Mouse (Mus musculus) heart, postnatal 0 days (tissue): ENCODE data around the gene Gadd45gip1. TPM values are rescaled to one million over a fixed set of nuclear protein-coding genes. Genes with fewer than 3 reads are reported as not detected.

ENCODE experiments used
- ATAC-seq: fragments of 200-750 bp; cut with Nextera tagmentation; 2 replicates; pipeline ENCODE4 v1.8.0; 2017; ENCODE audit warnings: low read depth, moderate number of reproducible peaks, moderate library complexity; ENCODE audit not compliant: insufficient read depth
- DNase-seq: peaks from one replicate; pipeline ENCODE4 v3.0.0-alpha.2; 2016; ENCODE audit warnings: low spot score
- H3K27ac ChIP-seq: fragments of 300-500 bp; sonication (generic); 2 replicates; pipeline ENCODE4 v1.5.1; 2014; ENCODE audit warnings: low read depth, mild to moderate bottlenecking
- H3K27me3 ChIP-seq: fragments of 300-500 bp; sonication (generic); 2 replicates; pipeline ENCODE4 v1.6.1; 2014; ENCODE audit warnings: low read length, mixed read lengths; ENCODE audit not compliant: control insufficient read depth, insufficient read depth
- H3K36me3 ChIP-seq: fragments of 300-500 bp; sonication (generic); replicated peaks from 2 replicates; pipeline ENCODE4 v1.6.1; 2014; ENCODE audit warnings: low read length, mixed read lengths; ENCODE audit not compliant: control insufficient read depth, insufficient read depth
- H3K4me1 ChIP-seq: fragments of 300-500 bp; sonication (generic); 2 replicates; pipeline ENCODE4 v1.6.1; 2014; ENCODE audit warnings: antibody characterized with exemption; ENCODE audit not compliant: control insufficient read depth, insufficient read depth
- H3K4me2 ChIP-seq: fragments of 300-500 bp; sonication (generic); 2 replicates; pipeline ENCODE4 v1.6.1; 2014; ENCODE audit warnings: low read depth, mild to moderate bottlenecking, low read length, moderate library complexity
- H3K4me3 ChIP-seq: fragments of 300-500 bp; sonication (generic); 2 replicates; pipeline ENCODE4 v1.5.1; 2014; ENCODE audit warnings: low read depth, low read length
- H3K9ac ChIP-seq: fragments of 300-500 bp; sonication (generic); replicated peaks from 2 replicates; pipeline ENCODE4 v1.6.1; 2014; ENCODE audit warnings: low read depth, low read length, mixed read lengths
- H3K9me3 ChIP-seq: fragments of 300-500 bp; sonication (generic); replicated peaks from 2 replicates; pipeline ENCODE4 v1.6.1; 2016; ENCODE audit warnings: low read length; ENCODE audit not compliant: control insufficient read depth
- CTCF ChIP-seq: IDR thresholded peaks from 2 replicates; pipeline ENCODE4 v1.5.1; 2016; ENCODE audit warnings: antibody characterized with exemption, control low read depth, low read depth
- EP300 ChIP-seq: IDR thresholded peaks from 2 replicates; pipeline ENCODE4 v1.6.1; 2016; ENCODE audit warnings: antibody characterized with exemption, low read depth
- WGBS: fragments of 180-500 bp; shearing (Covaris S2); extraction: QIAGEN DNeasy Blood & Tissue Kit; methylation state at CpG from one replicate; pipeline ENCODE4 v1.1.7; 2014; 5-methylcytosine and 5-hydroxymethylcytosine counted together
- microRNA-seq: library from miRNA; unstranded; fragments of <30 nt; microRNA quantifications from one replicate; pipeline ENCODE4, GENCODE M21; 2016
- polyA plus RNA-seq: library from polyadenylated mRNA; unstranded; fragments of >200 nt; fragmentation: Nextera tagmentation; extraction: Ambion mirVana; gene quantifications from 2 replicates; pipeline ENCODE4 v1.2.1, GENCODE M21; 2015
- total RNA-seq: library from RNA; depleted of rRNA; stranded (reverse); fragments of >200 nt; gene quantifications from 2 replicates; pipeline ENCODE4 v1.2.3, GENCODE M21; 2014; ENCODE audit warnings: low replicate concordance; rRNA removed

Gadd45gip1 gene
- total and polyA plus RNA-seq, 2 experiments from 2014 or later, result 49.8 to 50.0 TPM

DNA sequence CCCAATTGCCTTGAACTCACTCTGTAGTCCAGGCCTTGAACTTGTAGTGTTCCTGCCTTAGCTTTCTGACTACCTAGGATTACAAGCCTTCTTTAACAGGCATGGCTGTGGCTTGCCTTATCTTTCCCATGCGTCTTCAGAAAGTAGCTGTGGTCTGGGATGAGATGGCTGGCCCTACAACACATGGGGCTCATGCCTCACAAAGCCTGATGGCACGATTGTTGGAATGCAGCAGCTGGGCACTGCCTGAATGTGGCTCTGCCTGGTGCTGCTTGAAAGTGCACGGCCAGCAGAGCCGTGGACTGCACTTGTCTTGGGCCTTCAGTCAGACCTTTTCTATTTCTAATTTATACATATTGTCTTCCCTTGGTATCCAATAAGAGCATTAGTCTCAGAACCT, 53.4 kb downstream of the Gadd45gip1 start:
- Histone ChIP-seq H3K9ac (no peak overlapping the region), H3K4me2 (no peak overlapping the region), H3K27me3 (no peaks in the 10 kb centered on the region), H3K9me3 (no peaks in the 10 kb centered on the region), H3K4me3 (no peak overlapping the region), H3K27ac (no peak overlapping the region), H3K36me3 (peaks cover 38% of the 10 kb centered on the region), H3K4me1 (no peaks in the 10 kb centered on the region)
- TF ChIP-seq CTCF (no peak), EP300 (no peak)
- 75% methylated on average over 4 of the region's 4 CpGs for WGBS
- ATAC-seq, result no peak
- DNase-seq, result no peak

Small RNA genes lying within 50 kb of the gene (microRNA-seq; reads per million reads assigned to microRNA genes)
- 1.8 reads per million, percentile 2 among the genes with 10 or more reads in this experiment for gene Mir7069

Other genes starting within 250 kb of the Gadd45gip1 start
- 17.0 and 23.2 TPM in 2 replicates for gene Ier2, start 168.7 kb upstream of the Gadd45gip1 start, total RNA-seq
- gene Ier2, start 168.7 kb upstream of the Gadd45gip1 start, polyA plus RNA-seq, result 33.3 and 38.3 TPM in 2 replicates
- 98.3 and 116 TPM in 2 replicates for gene Trmt1, start 145.2 kb upstream of the Gadd45gip1 start, total RNA-seq
- gene Trmt1, start 145.2 kb upstream of the Gadd45gip1 start, polyA plus RNA-seq, result 28.4 and 29.5 TPM in 2 replicates
- 68.0 and 83.6 TPM in 2 replicates for gene Nacc1, start 143.7 kb upstream of the Gadd45gip1 start, total RNA-seq
- 6.2 and 6.9 TPM in 2 replicates for gene Nacc1, start 143.7 kb upstream of the Gadd45gip1 start, polyA plus RNA-seq
- gene Lyl1, start 130.1 kb upstream of the Gadd45gip1 start, total RNA-seq, result 4.4 and 4.8 TPM in 2 replicates
- gene Lyl1, start 130.1 kb upstream of the Gadd45gip1 start, polyA plus RNA-seq, result 8.7 and 9.8 TPM in 2 replicates
- 1.0 TPM in 1 of 2 replicates, not detected in the other for gene G430095P16Rik, start 108.5 kb upstream of the Gadd45gip1 start, total RNA-seq
- 3.0 and 3.1 TPM in 2 replicates for gene G430095P16Rik, start 108.5 kb upstream of the Gadd45gip1 start, polyA plus RNA-seq
- gene Nfix, start 31.2 kb upstream of the Gadd45gip1 start, total RNA-seq, result 41.9 and 48.5 TPM in 2 replicates
- 18.2 TPM in 2 replicates for gene Nfix, start 31.2 kb upstream of the Gadd45gip1 start, polyA plus RNA-seq
- 2.1 and 15.4 TPM in 2 replicates for gene Dand5, start 8.7 kb upstream of the Gadd45gip1 start, total RNA-seq
- gene Dand5, start 8.7 kb upstream of the Gadd45gip1 start, polyA plus RNA-seq, result 6.2 and 8.0 TPM in 2 replicates
- 89.2 and 126 TPM in 2 replicates for gene Rad23a, start 9.1 kb downstream of the Gadd45gip1 start, total RNA-seq
- 111 and 125 TPM in 2 replicates for gene Rad23a, start 9.1 kb downstream of the Gadd45gip1 start, polyA plus RNA-seq
- gene Calr, start 15.4 kb downstream of the Gadd45gip1 start, total RNA-seq, result 211 and 235 TPM in 2 replicates
- 201 and 266 TPM in 2 replicates for gene Calr, start 15.4 kb downstream of the Gadd45gip1 start, polyA plus RNA-seq
- gene Farsa, start 25.5 kb downstream of the Gadd45gip1 start, total RNA-seq, result 38.6 and 40.0 TPM in 2 replicates
- gene Farsa, start 25.5 kb downstream of the Gadd45gip1 start, polyA plus RNA-seq, result 36.3 and 38.3 TPM in 2 replicates
- gene Syce2, start 40.6 kb downstream of the Gadd45gip1 start, total RNA-seq, result 0.15 and 1.7 TPM in 2 replicates
- gene Syce2, start 40.6 kb downstream of the Gadd45gip1 start, polyA plus RNA-seq, result 9.7 and 11.8 TPM in 2 replicates
- gene Gcdh, start 62.4 kb downstream of the Gadd45gip1 start, total RNA-seq, result 45.5 and 52.8 TPM in 2 replicates
- 33.0 and 33.5 TPM in 2 replicates for gene Gcdh, start 62.4 kb downstream of the Gadd45gip1 start, polyA plus RNA-seq
- gene Klf1, start 70.4 kb downstream of the Gadd45gip1 start, total RNA-seq, result not detected in 2 replicates
- gene Klf1, start 70.4 kb downstream of the Gadd45gip1 start, polyA plus RNA-seq, result 0.27 and 0.56 TPM in 2 replicates
- gene Dnase2a, start 77.0 kb downstream of the Gadd45gip1 start, total RNA-seq, result 6.0 and 11.0 TPM in 2 replicates
- gene Dnase2a, start 77.0 kb downstream of the Gadd45gip1 start, polyA plus RNA-seq, result 4.6 and 5.6 TPM in 2 replicates
- gene Mast1, start 105.8 kb downstream of the Gadd45gip1 start, total RNA-seq, result 0.08 TPM in 1 of 2 replicates, not detected in the other
- gene Mast1, start 105.8 kb downstream of the Gadd45gip1 start, polyA plus RNA-seq, result 0.05 TPM in 1 of 2 replicates, not detected in the other
- not detected in 2 replicates for gene Rtbdn, start 115.5 kb downstream of the Gadd45gip1 start, total RNA-seq
- gene Rtbdn, start 115.5 kb downstream of the Gadd45gip1 start, polyA plus RNA-seq, result 0.10 TPM in 1 of 2 replicates, not detected in the other
- not detected in 2 replicates for gene Gm49661, start 137.9 kb downstream of the Gadd45gip1 start, total RNA-seq
- not detected in 2 replicates for gene Gm49661, start 137.9 kb downstream of the Gadd45gip1 start, polyA plus RNA-seq
- 647 and 809 TPM in 2 replicates for gene Prdx2, start 138.1 kb downstream of the Gadd45gip1 start, total RNA-seq
- 758 and 782 TPM in 2 replicates for gene Prdx2, start 138.1 kb downstream of the Gadd45gip1 start, polyA plus RNA-seq
- 57.9 and 76.4 TPM in 2 replicates for gene Rnaseh2a, start 138.2 kb downstream of the Gadd45gip1 start, total RNA-seq
- gene Rnaseh2a, start 138.2 kb downstream of the Gadd45gip1 start, polyA plus RNA-seq, result 52.6 and 57.3 TPM in 2 replicates
- gene Junb, start 147.2 kb downstream of the Gadd45gip1 start, total RNA-seq, result 28.9 and 39.6 TPM in 2 replicates
- gene Junb, start 147.2 kb downstream of the Gadd45gip1 start, polyA plus RNA-seq, result 10.3 and 13.0 TPM in 2 replicates
- gene Hook2, start 159.1 kb downstream of the Gadd45gip1 start, total RNA-seq, result 1.9 and 4.8 TPM in 2 replicates
- 3.5 and 4.7 TPM in 2 replicates for gene Hook2, start 159.1 kb downstream of the Gadd45gip1 start, polyA plus RNA-seq
- gene Best2, start 183.0 kb downstream of the Gadd45gip1 start, total RNA-seq, result not detected in 2 replicates
- gene Best2, start 183.0 kb downstream of the Gadd45gip1 start, polyA plus RNA-seq, result not detected in 2 replicates
- 134 and 152 TPM in 2 replicates for gene Asna1, start 193.8 kb downstream of the Gadd45gip1 start, total RNA-seq
- gene Asna1, start 193.8 kb downstream of the Gadd45gip1 start, polyA plus RNA-seq, result 106 and 110 TPM in 2 replicates
- gene Trir, start 195.3 kb downstream of the Gadd45gip1 start, total RNA-seq, result 98.5 and 196 TPM in 2 replicates
- 62.4 and 66.5 TPM in 2 replicates for gene Trir, start 195.3 kb downstream of the Gadd45gip1 start, polyA plus RNA-seq
- gene Tnpo2, start 205.4 kb downstream of the Gadd45gip1 start, total RNA-seq, result 27.4 and 34.8 TPM in 2 replicates
- gene Tnpo2, start 205.4 kb downstream of the Gadd45gip1 start, polyA plus RNA-seq, result 11.5 and 13.0 TPM in 2 replicates
- 29.1 and 32.6 TPM in 2 replicates for gene Fbxw9, start 228.5 kb downstream of the Gadd45gip1 start, total RNA-seq
- gene Fbxw9, start 228.5 kb downstream of the Gadd45gip1 start, polyA plus RNA-seq, result 16.2 and 16.5 TPM in 2 replicates
- gene Gm5741, start 236.5 kb downstream of the Gadd45gip1 start, total RNA-seq, result not detected in 2 replicates
- not detected in 2 replicates for gene Gm5741, start 236.5 kb downstream of the Gadd45gip1 start, polyA plus RNA-seq
- 25.9 and 48.2 TPM in 2 replicates for gene Dhps, start 240.2 kb downstream of the Gadd45gip1 start, total RNA-seq
- 45.0 and 48.3 TPM in 2 replicates for gene Dhps, start 240.2 kb downstream of the Gadd45gip1 start, polyA plus RNA-seq
- 101 and 116 TPM in 2 replicates for gene Wdr83os, start 249.2 kb downstream of the Gadd45gip1 start, total RNA-seq
- gene Wdr83os, start 249.2 kb downstream of the Gadd45gip1 start, polyA plus RNA-seq, result 99.8 and 103 TPM in 2 replicates
- 16.2 and 31.0 TPM in 2 replicates for gene Wdr83, start 249.8 kb downstream of the Gadd45gip1 start, total RNA-seq
- 38.8 and 42.9 TPM in 2 replicates for gene Wdr83, start 249.8 kb downstream of the Gadd45gip1 start, polyA plus RNA-seq